Mouse (Mus musculus) liver, postnatal 0 days (tissue): ENCODE data around the gene Ect2. TPM values are rescaled to one million over a fixed set of nuclear protein-coding genes. Genes with fewer than 3 reads are reported as not detected.

ENCODE experiments used
- ATAC-seq: fragments of 200-750 bp; cut with Nextera tagmentation; 2 replicates; pipeline ENCODE4 v1.8.0; 2017; ENCODE audit warnings: mild to moderate bottlenecking, moderate library complexity
- DNase-seq: peaks from one replicate; pipeline ENCODE4 v3.0.0-alpha.2; 2016
- H3K27ac ChIP-seq: fragments of 300-500 bp; sonication (generic); 2 replicates; pipeline ENCODE4 v1.5.1; 2014; ENCODE audit warnings: antibody characterized with exemption, moderate library complexity, mild to moderate bottlenecking, low read depth
- H3K27me3 ChIP-seq: fragments of 300-500 bp; sonication (generic); 2 replicates; pipeline ENCODE4 v1.6.1; 2014; ENCODE audit warnings: low read length, control low read depth, mixed read lengths; ENCODE audit not compliant: insufficient read depth
- H3K36me3 ChIP-seq: fragments of 300-500 bp; sonication (generic); replicated peaks from 2 replicates; pipeline ENCODE4 v1.6.1; 2014; ENCODE audit warnings: mild to moderate bottlenecking, control low read depth, low read length, moderate library complexity, mixed read lengths; ENCODE audit not compliant: insufficient read depth
- H3K4me1 ChIP-seq: fragments of 300-500 bp; sonication (generic); 2 replicates; pipeline ENCODE4 v1.6.1; 2014; ENCODE audit warnings: antibody characterized with exemption, mild to moderate bottlenecking, control low read depth; ENCODE audit not compliant: insufficient read depth
- H3K4me2 ChIP-seq: fragments of 300-500 bp; sonication (generic); 2 replicates; pipeline ENCODE4 v1.6.1; 2014; ENCODE audit warnings: low read depth, mild to moderate bottlenecking, low read length, moderate library complexity, mixed read lengths
- H3K4me3 ChIP-seq: fragments of 300-500 bp; sonication (generic); 2 replicates; pipeline ENCODE4 v1.5.1; 2014; ENCODE audit warnings: low read depth, low read length
- H3K9ac ChIP-seq: fragments of 300-500 bp; sonication (generic); replicated peaks from 2 replicates; pipeline ENCODE4 v1.6.1; 2014; ENCODE audit warnings: mild to moderate bottlenecking, moderate library complexity
- H3K9me3 ChIP-seq: fragments of 300-500 bp; sonication (generic); 2 replicates; pipeline ENCODE4 v1.6.1; 2016; ENCODE audit warnings: mild to moderate bottlenecking, control low read depth, low read length, mixed read lengths
- CTCF ChIP-seq: sonication (generic); IDR thresholded peaks from 2 replicates; pipeline ENCODE4 v1.5.1; 2016; ENCODE audit warnings: antibody characterized with exemption, low read depth
- EP300 ChIP-seq: IDR thresholded peaks from 2 replicates; pipeline ENCODE4 v1.6.1; 2016; ENCODE audit warnings: antibody characterized with exemption, low read depth, mild to moderate bottlenecking
- WGBS: fragments of 180-500 bp; shearing (Covaris S2); extraction: QIAGEN DNeasy Blood & Tissue Kit; methylation state at CpG from one replicate; pipeline ENCODE4 v1.1.7; 2014; ENCODE audit not compliant: insufficient replicate concordance; 5-methylcytosine and 5-hydroxymethylcytosine counted together
- polyA plus RNA-seq: library from polyadenylated mRNA; unstranded; fragments of >200 nt; fragmentation: Nextera tagmentation; extraction: Ambion mirVana; gene quantifications from 2 replicates; pipeline ENCODE4 v1.2.1, GENCODE M21; 2015

Gene Ect2
- polyA plus RNA-seq, 1 experiment from 2014 or later, result 12.5 TPM

GRCm38 (mm10) chr3:27183601-27184175, 30.0 kb upstream of the Ect2 start:
- no peak for ATAC-seq
- Histone ChIP-seq H3K4me3 (peak overlapping the region; percentile 75), H3K36me3 (0 out of 2 replicates have a peak, but pooled peaks cover 3% of the 10 kb centered on the region), H3K9ac (peak overlapping the region; percentile 74), H3K9me3 (no peaks in the 10 kb centered on the region), H3K4me2 (peak overlapping the region; percentile 98), H3K27me3 (no peaks in the 10 kb centered on the region), H3K27ac (peak overlapping the region; percentile 76; the same call in 1 of the 2 replicates), H3K4me1 (peaks cover 10% of the 10 kb centered on the region)
- TF ChIP-seq CTCF (no peak), EP300 (no peak)
- 13% methylated on average over 19 of the region's 19 CpGs for WGBS
- no peak for DNase-seq

- 2% methylated on average over 54 of the region's 54 CpGs for WGBS
- Histone ChIP-seq H3K36me3 (0 out of 2 replicates have a peak, but pooled peaks cover 3% of the 10 kb centered on the region), H3K27me3 (no peaks in the 10 kb centered on the region), H3K4me1 (peaks cover 8% of the 10 kb centered on the region), H3K4me2 (peak within 1 kb of the TSS; percentile 98), H3K27ac (peak within 1 kb of the TSS; percentile 76), H3K4me3 (peak within 1 kb of the TSS; percentile 75), H3K9me3 (no peaks in the 10 kb centered on the region), H3K9ac (peak within 1 kb of the TSS; percentile 74)
- peak; percentile 94 for DNase-seq
- TF ChIP-seq EP300 (no peak), CTCF (peak; percentile 99)
- peak; percentile 99 for ATAC-seq
These were observed 29.3 kb upstream of the Ect2 start, which contains the start of gene Nceh1 for GRCm38 (mm10) chr3:27182733-27183600. TSS of gene Nceh1 (plus strand) at chr3:27182965.

- no peak overlapping the region for H3K4me2 ChIP-seq
- WGBS, result 80% methylated on average over 8 of the region's 8 CpGs
- H3K9me3 ChIP-seq, result no peaks in the 10 kb centered on the region
- peaks cover 8% of the 10 kb centered on the region for H3K4me1 ChIP-seq
- ATAC-seq (no peak), DNase-seq (no peak)
- no peak overlapping the region for H3K9ac ChIP-seq
- no peaks in the 10 kb centered on the region for H3K36me3 ChIP-seq
- H3K4me3 ChIP-seq, result no peak overlapping the region
- TF ChIP-seq CTCF (no peak), EP300 (no peak)
- no peak overlapping the region for H3K27ac ChIP-seq
- H3K27me3 ChIP-seq, result no peaks in the 10 kb centered on the region
These were observed 26.0 kb upstream of the Ect2 start for GRCm38 (mm10) chr3:27179711-27180110.

GRCm38 (mm10) chr3:27170257-27170656, 16.6 kb upstream of the Ect2 start:
- H3K4me3 ChIP-seq, result no peak overlapping the region
- no peak for DNase-seq
- no peak for ATAC-seq
- H3K9me3 ChIP-seq, result no peaks in the 10 kb centered on the region
- no peak overlapping the region for H3K9ac ChIP-seq
- no peaks in the 10 kb centered on the region for H3K27me3 ChIP-seq
- WGBS, result 64% methylated on average over 1 of the region's 1 CpGs
- H3K4me2 ChIP-seq, result no peak overlapping the region
- no peak overlapping the region for H3K27ac ChIP-seq
- no peaks in the 10 kb centered on the region for H3K36me3 ChIP-seq
- TF ChIP-seq EP300 (no peak), CTCF (no peak)
- H3K4me1 ChIP-seq, result no peaks in the 10 kb centered on the region

- H3K4me3 ChIP-seq, result no peak overlapping the region
- H3K4me2 ChIP-seq, result no peak overlapping the region
- H3K9me3 ChIP-seq, result no peaks in the 10 kb centered on the region
- H3K4me1 ChIP-seq, result no peaks in the 10 kb centered on the region
- 65% methylated on average over 3 of the region's 3 CpGs for WGBS
- ATAC-seq (no peak), DNase-seq (no peak)
- no peak for TF ChIP-seq CTCF
- TF ChIP-seq EP300, result no peak
- no peaks in the 10 kb centered on the region for H3K36me3 ChIP-seq
- H3K27ac ChIP-seq, result no peak overlapping the region
- H3K27me3 ChIP-seq, result no peaks in the 10 kb centered on the region
- no peak overlapping the region for H3K9ac ChIP-seq
These were observed 11.9 kb upstream of the Ect2 start for GRCm38 (mm10) chr3:27165481-27166065.

- no peaks in the 10 kb centered on the region for H3K27me3 ChIP-seq
- H3K4me1 ChIP-seq, result no peaks in the 10 kb centered on the region
- no peak overlapping the region for H3K4me3 ChIP-seq
- TF ChIP-seq CTCF (no peak), EP300 (no peak)
- DNase-seq (no peak), ATAC-seq (no peak)
- H3K9ac ChIP-seq, result no peak overlapping the region
- no peak overlapping the region for H3K4me2 ChIP-seq
- no peak overlapping the region for H3K27ac ChIP-seq
- H3K9me3 ChIP-seq, result no peaks in the 10 kb centered on the region
- 44% methylated on average over 2 of the region's 2 CpGs for WGBS
- H3K36me3 ChIP-seq, result no peaks in the 10 kb centered on the region
These were observed 8.7 kb upstream of the Ect2 start for GRCm38 (mm10) chr3:27162410-27162804.
